Mouse (Mus musculus) intestine, embryonic 14.5 days (tissue): ENCODE data around the gene Tmem243. TPM values are rescaled to one million over a fixed set of nuclear protein-coding genes. Genes with fewer than 3 reads are reported as not detected.
"Not testable (repeated sequence)": the region's sequence is repeated elsewhere in the genome, so short reads cannot be mapped to it uniquely, and the experiment has no call there.

Source experiments
- ATAC-seq: fragments of 200-750 bp; cut with Nextera tagmentation; replicated peaks from 2 replicates; pipeline ENCODE4 v1.8.0; 2017; ENCODE audit warnings: low read depth, moderate number of reproducible peaks, moderate TSS enrichment, moderate library complexity; ENCODE audit not compliant: low FRiP score, low TSS enrichment
- DNase-seq: peaks from one replicate; pipeline ENCODE4 v3.0.0-alpha.2; 2018; ENCODE audit warnings: low spot score
- H3K27ac ChIP-seq: fragments of 300-500 bp; sonication (generic); 2 replicates; pipeline ENCODE4 v1.5.1; 2014; ENCODE audit warnings: low read depth, mild to moderate bottlenecking, control low read depth
- H3K27me3 ChIP-seq: fragments of 300-500 bp; sonication (generic); replicated peaks from 2 replicates; pipeline ENCODE4 v1.6.1; 2014; ENCODE audit warnings: low read length, control low read depth; ENCODE audit not compliant: control insufficient read depth, insufficient read depth
- H3K36me3 ChIP-seq: fragments of 300-500 bp; sonication (generic); 2 replicates; pipeline ENCODE4 v1.6.1; 2014; ENCODE audit warnings: low read length, control low read depth; ENCODE audit not compliant: control insufficient read depth, insufficient read depth
- H3K4me1 ChIP-seq: fragments of 300-500 bp; sonication (generic); replicated peaks from 2 replicates; pipeline ENCODE4 v1.6.1; 2014; ENCODE audit warnings: low read length, control low read depth, mixed read lengths; ENCODE audit not compliant: control insufficient read depth, insufficient read depth
- H3K4me2 ChIP-seq: fragments of 300-500 bp; sonication (generic); 2 replicates; pipeline ENCODE4 v1.6.1; 2014; ENCODE audit warnings: low read length
- H3K4me3 ChIP-seq: fragments of 300-500 bp; sonication (generic); 2 replicates; pipeline ENCODE4 v1.5.1; 2014; ENCODE audit warnings: low read depth, low read length, control low read depth, mixed read lengths
- H3K9ac ChIP-seq: fragments of 300-500 bp; sonication (generic); 2 replicates; pipeline ENCODE4 v1.6.1; 2014; ENCODE audit warnings: mild to moderate bottlenecking, low read length
- H3K9me3 ChIP-seq: fragments of 300-500 bp; sonication (generic); 2 replicates; pipeline ENCODE4 v1.6.1; 2016; ENCODE audit warnings: low read length, control low read depth; ENCODE audit not compliant: control insufficient read depth
- WGBS: fragments of 180-500 bp; shearing (Covaris S2); extraction: QIAGEN DNeasy Blood & Tissue Kit; methylation state at CpG from one replicate; pipeline ENCODE4 v1.1.7; 2014; 5-methylcytosine and 5-hydroxymethylcytosine counted together
- polyA plus RNA-seq: library from polyadenylated mRNA; unstranded; fragments of >200 nt; fragmentation: Nextera tagmentation; extraction: Ambion mirVana; gene quantifications from 2 replicates; pipeline ENCODE4 v1.2.1, GENCODE M21; 2014

Tmem243 gene
- polyA plus RNA-seq, 1 experiment from 2014 or later, result 22.4 TPM

DNA sequence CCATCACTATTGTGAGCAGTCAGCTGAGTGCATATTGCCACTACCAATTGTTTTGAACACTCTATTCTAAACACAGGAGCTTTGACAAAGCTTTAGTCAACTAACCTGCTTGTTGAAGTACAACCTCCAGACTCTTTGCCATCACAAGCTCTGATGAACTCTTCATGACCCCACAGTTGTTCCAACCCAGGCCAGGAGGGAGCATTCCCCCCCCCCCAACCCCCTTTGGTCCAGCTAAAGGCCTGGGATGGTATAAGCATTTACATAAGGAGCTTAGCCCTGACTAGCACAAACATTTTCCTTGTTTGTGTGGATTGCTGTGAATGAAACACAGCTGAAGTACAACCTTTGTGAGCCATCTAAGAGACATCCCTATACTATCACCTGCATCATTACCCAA, 56.3 kb downstream of the Tmem243 start:
- no peak for DNase-seq
- H3K9me3 ChIP-seq, result no peaks in the 10 kb centered on the region
- H3K4me3 ChIP-seq, result no peak overlapping the region
- no peaks in the 10 kb centered on the region; the same call in 1 of the 2 replicates for H3K4me1 ChIP-seq
- ATAC-seq, result no peak
- H3K4me2 ChIP-seq, result no peak overlapping the region
- H3K27ac ChIP-seq, result no peak overlapping the region
- H3K27me3 ChIP-seq, result no peaks in the 10 kb centered on the region
- 0 out of 2 replicates have a peak, but pooled peaks cover 8% of the 10 kb centered on the region for H3K36me3 ChIP-seq
- H3K9ac ChIP-seq, result no peak overlapping the region

DNA sequence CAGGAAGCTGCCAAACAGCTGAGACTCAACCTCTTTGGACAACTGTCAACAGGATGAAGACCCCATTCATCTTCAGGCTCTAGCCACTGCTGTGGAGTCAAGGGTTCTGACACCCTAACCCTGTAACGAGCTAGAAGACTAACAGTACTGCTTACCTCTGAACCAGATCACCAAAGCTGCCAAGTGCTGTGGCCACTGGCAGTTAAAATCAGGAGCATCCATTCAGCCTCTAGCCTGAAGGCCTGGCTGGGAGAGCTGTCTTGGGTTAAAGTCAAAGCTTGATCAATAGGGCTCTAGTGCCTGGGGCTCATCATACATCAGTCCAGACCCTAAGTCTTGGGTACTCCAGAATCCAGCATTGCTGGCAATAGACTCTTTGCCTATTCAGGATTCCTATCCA, 56.9 kb downstream of the Tmem243 start:
- DNase-seq (no peak), ATAC-seq (no peak)
- no peak overlapping the region for H3K4me3 ChIP-seq
- H3K4me2 ChIP-seq, result no peak overlapping the region
- no peaks in the 10 kb centered on the region for H3K9me3 ChIP-seq
- WGBS, result 54% methylated on average over 1 of the region's 1 CpGs
- H3K27me3 ChIP-seq, result no peaks in the 10 kb centered on the region
- no peak overlapping the region for H3K27ac ChIP-seq
- H3K9ac ChIP-seq, result no peak overlapping the region
- 0 out of 2 replicates have a peak, but pooled peaks cover 2% of the 10 kb centered on the region for H3K36me3 ChIP-seq
- peaks cover 2% of the 10 kb centered on the region for H3K4me1 ChIP-seq

DNA sequence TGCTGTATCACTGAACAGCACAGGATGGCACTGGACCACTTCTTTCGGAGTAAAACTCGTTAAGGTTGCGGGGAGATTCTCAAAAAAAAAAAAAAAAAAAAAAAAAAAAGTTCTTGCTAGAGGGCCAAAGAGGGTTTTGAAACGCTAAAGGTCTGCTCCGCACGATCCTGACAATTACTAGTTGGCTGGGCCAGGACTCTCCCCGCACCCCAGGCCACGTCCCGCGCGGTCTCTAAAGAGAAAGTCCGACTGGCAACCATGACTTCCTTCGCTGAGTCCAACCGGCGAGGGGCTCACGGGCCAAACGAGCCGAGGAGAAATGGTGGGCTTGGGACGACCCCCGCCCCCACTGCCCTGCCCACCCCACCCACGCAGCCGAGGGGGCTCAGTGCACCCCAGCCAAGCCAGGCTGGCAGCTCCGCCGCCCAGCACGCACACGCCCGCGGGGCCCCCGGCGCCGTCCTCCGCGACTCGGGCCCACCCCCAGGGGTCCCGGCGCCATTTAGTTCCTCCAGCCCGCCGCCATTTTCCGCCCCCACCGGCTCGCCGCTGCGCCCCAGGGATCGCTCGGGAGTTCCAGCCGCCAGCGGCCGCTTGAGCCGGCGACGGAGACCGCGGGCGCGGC, 60.5 kb downstream of the Tmem243 start:
- H3K27me3 ChIP-seq, result no peaks in the 10 kb centered on the region
- H3K4me3 ChIP-seq, result peak overlapping the region; percentile 87
- ATAC-seq (peak; percentile 78), DNase-seq (peak; percentile 86)
- H3K9ac ChIP-seq, result peak overlapping the region; percentile 91
- under 1% methylated on average over 53 of the region's 55 CpGs for WGBS
- peak overlapping the region; percentile 98 for H3K27ac ChIP-seq
- H3K4me1 ChIP-seq, result peaks cover 5% of the 10 kb centered on the region
- no peaks in the 10 kb centered on the region for H3K36me3 ChIP-seq
- no peaks in the 10 kb centered on the region for H3K9me3 ChIP-seq
- peak overlapping the region; percentile 66 for H3K4me2 ChIP-seq

DNA sequence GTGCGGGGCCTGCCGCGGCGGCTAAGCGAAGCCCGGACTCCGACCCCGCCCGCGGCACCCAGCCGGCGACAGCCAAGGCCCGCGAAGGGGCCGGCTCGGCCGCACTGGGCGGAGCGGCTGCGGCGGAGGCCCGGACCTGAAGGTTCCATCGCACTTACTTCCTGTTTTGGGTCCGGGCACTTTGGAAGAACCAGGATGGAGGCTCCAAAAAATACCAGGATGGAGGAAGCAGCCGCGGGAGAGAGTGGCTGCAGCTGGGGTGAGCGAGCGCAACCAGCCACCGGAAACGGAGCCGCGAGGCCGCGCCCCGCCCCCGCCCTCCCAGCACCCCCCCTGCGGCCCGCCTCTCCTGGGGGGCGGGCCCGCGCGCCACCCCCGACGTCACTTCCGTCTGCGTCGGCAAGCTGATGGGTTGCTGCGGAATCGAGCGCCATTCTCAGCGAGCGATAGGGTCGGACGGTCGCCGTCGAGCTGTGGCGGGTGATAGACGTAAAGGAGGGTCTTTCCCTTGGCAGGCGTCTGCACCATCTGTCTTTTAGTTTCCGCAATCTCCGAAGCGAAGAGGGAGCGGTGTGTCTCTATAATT, 61.1 kb downstream of the Tmem243 start, which contains the start of gene Dmtf1:
TSS of gene Dmtf1 (minus strand) at position 321 of the 586 bp plus-strand sequence.
- H3K9me3 ChIP-seq, result no peaks in the 10 kb centered on the region
- H3K36me3 ChIP-seq, result no peaks in the 10 kb centered on the region
- peak within 1 kb of the TSS; percentile 87 for H3K4me3 ChIP-seq
- WGBS, result under 1% methylated on average over 47 of the region's 64 CpGs
- DNase-seq (peak; percentile 95), ATAC-seq (peak; percentile 94)
- peak within 1 kb of the TSS; percentile 91 for H3K9ac ChIP-seq
- no peaks in the 10 kb centered on the region for H3K27me3 ChIP-seq
- peak within 1 kb of the TSS; percentile 86 for H3K4me2 ChIP-seq
- peak within 1 kb of the TSS; percentile 98 for H3K27ac ChIP-seq
- H3K4me1 ChIP-seq, result peaks cover 5% of the 10 kb centered on the region

DNA sequence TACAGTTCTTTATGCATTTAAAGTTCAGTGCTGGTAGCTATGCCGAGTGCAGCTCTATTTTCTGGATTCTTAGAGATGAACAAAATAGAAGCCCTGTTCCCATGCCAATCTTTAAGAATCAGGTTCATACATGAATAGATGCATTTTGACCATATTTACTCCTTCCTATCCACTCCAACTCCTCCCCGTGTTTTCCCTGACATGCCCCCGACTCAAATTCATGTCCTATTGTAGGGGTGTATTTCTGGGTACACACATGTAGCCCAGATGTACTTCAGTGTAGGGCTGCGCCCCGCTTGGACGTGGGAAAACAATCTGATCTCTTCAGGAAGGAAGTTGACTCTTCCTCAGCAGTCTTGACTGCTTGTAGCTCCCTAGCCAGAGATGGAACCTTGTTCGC, 61.6 kb downstream of the Tmem243 start:
- no peaks in the 10 kb centered on the region for H3K36me3 ChIP-seq
- peak overlapping the region; percentile 60 for H3K9ac ChIP-seq
- 8% methylated on average over 7 of the region's 7 CpGs for WGBS
- peak; percentile 68 for DNase-seq
- H3K4me3 ChIP-seq, result peak overlapping the region; percentile 87
- peaks cover 5% of the 10 kb centered on the region for H3K4me1 ChIP-seq
- peak overlapping the region; percentile 98 for H3K27ac ChIP-seq
- no peaks in the 10 kb centered on the region for H3K9me3 ChIP-seq
- no peaks in the 10 kb centered on the region for H3K27me3 ChIP-seq
- peak; percentile 10 for ATAC-seq
- H3K4me2 ChIP-seq, result peak overlapping the region; percentile 86

DNA sequence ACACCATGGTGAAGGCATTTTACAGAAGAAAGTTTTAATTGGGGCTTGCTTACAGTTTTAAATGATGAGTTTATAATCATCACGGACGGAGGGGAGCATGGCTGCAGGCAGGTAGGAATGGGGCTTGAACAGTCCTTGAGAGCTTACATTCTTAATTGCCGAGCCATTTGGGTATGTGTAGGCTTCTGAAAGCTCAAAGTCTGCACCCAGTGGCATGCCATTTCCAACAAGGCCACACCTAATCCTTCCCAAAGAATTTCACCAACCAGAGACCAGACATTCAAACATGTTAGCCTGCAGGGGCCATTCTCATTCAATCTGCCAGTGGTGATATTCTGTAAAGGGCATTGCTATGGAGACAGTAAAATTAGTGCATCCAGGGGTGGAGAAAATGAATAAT, 62.9 kb downstream of the Tmem243 start:
- H3K4me2 ChIP-seq, result no peak overlapping the region
- H3K27me3 ChIP-seq, result no peaks in the 10 kb centered on the region
- H3K4me1 ChIP-seq, result peaks cover 5% of the 10 kb centered on the region
- no peaks in the 10 kb centered on the region for H3K36me3 ChIP-seq
- no peaks in the 10 kb centered on the region for H3K9me3 ChIP-seq
- 93% methylated on average over 3 of the region's 3 CpGs for WGBS
- H3K27ac ChIP-seq, result no peak overlapping the region
- H3K4me3 ChIP-seq, result no peak overlapping the region
- DNase-seq (no peak), ATAC-seq (no peak)
- H3K9ac ChIP-seq, result no peak overlapping the region

GRCm38 (mm10) chr5:9165151-9165550, 64.7 kb downstream of the Tmem243 start:
- H3K4me1 ChIP-seq, H3K4me2 ChIP-seq, H3K36me3 ChIP-seq, DNase-seq, H3K27me3 ChIP-seq, H3K9ac ChIP-seq, H3K4me3 ChIP-seq, H3K9me3 ChIP-seq, ATAC-seq, H3K27ac ChIP-seq: not testable (repeated sequence)
- WGBS, result 88% methylated on average over 10 of the region's 10 CpGs

GRCm38 (mm10) chr5:9166366-9166765, 65.9 kb downstream of the Tmem243 start:
- Histone ChIP-seq H3K4me3 (no peak overlapping the region), H3K4me1 (peaks cover 5% of the 10 kb centered on the region), H3K27me3 (no peaks in the 10 kb centered on the region), H3K9ac (no peak overlapping the region), H3K4me2 (no peak overlapping the region), H3K9me3 (no peaks in the 10 kb centered on the region), H3K27ac (no peak overlapping the region), H3K36me3 (no peaks in the 10 kb centered on the region)
- ATAC-seq (no peak), DNase-seq (no peak)
- 64% methylated on average over 8 of the region's 8 CpGs for WGBS
